Mouse (Mus musculus) megakaryocyte, adult 5-6 weeks (primary cell): ENCODE data around the gene Pdia6. TPM values are rescaled to one million over a fixed set of nuclear protein-coding genes. Genes with fewer than 3 reads are reported as not detected.

Source experiments
- ATAC-seq: 2 replicates; pipeline ENCODE4 v1.8.0; 2016; ENCODE audit warnings: mild to moderate bottlenecking, inconsistent platforms; ENCODE audit not compliant: poor library complexity, severe bottlenecking
- total RNA-seq, 2 experiments: library from RNA; stranded (forward) in 1 of 2; stranded (reverse) in 1 of 2; fragments of 153-499, 151-499 nt in 1 of 2; fragments of 221-1000, 200-1000 nt in 1 of 2; gene quantifications; 2 replicates each; pipeline versions ENCODE4 v1.2.3 to v1.2.4; 2015 to 2017

Pdia6 gene
- 124 and 125 TPM in 2 replicates for total RNA-seq (2015)
- 208 and 212 TPM in 2 replicates for total RNA-seq (2017)

- ATAC-seq: peak; percentile 99
Observed at GRCm38 (mm10) chr12:17265971-17266672, at the start of gene Pdia6. Pdia6 (plus strand) TSS chr12:17266545.

- no peak for ATAC-seq
Observed at GRCm38 (mm10) chr12:17218390-17218789, 48.0 kb upstream of the Pdia6 start.

- no peak for ATAC-seq
Observed at GRCm38 (mm10) chr12:17219107-17219506, 47.2 kb upstream of the Pdia6 start.

- no peak for ATAC-seq
Observed at GRCm38 (mm10) chr12:17220631-17221030, 45.7 kb upstream of the Pdia6 start.

- no peak for ATAC-seq
Observed at GRCm38 (mm10) chr12:17221891-17222428, 44.4 kb upstream of the Pdia6 start.

GRCm38 (mm10) chr12:17223050-17223449 is 43.3 kb upstream of the Pdia6 start:
- no peak for ATAC-seq

- ATAC-seq: no peak
Observed at GRCm38 (mm10) chr12:17225012-17225411, 41.3 kb upstream of the Pdia6 start.

- no peak for ATAC-seq
Observed at GRCm38 (mm10) chr12:17227903-17228302, 38.4 kb upstream of the Pdia6 start.

- no peak for ATAC-seq
Observed at GRCm38 (mm10) chr12:17230581-17230980, 35.8 kb upstream of the Pdia6 start.

GRCm38 (mm10) chr12:17231513-17231912 is 34.8 kb upstream of the Pdia6 start:
- ATAC-seq: no peak

GRCm38 (mm10) chr12:17235535-17236313 is 30.6 kb upstream of the Pdia6 start:
- no peak for ATAC-seq

GRCm38 (mm10) chr12:17238588-17239427 is 27.5 kb upstream of the Pdia6 start:
- no peak for ATAC-seq

GRCm38 (mm10) chr12:17239428-17239688 is 27.0 kb upstream of the Pdia6 start:
- no peak for ATAC-seq

- ATAC-seq: no peak
Observed at GRCm38 (mm10) chr12:17241016-17241415, 25.3 kb upstream of the Pdia6 start.

- no peak for ATAC-seq
Observed at GRCm38 (mm10) chr12:17241614-17242013, 24.7 kb upstream of the Pdia6 start.

- no peak for ATAC-seq
Observed at GRCm38 (mm10) chr12:17242041-17242440, 24.3 kb upstream of the Pdia6 start.

GRCm38 (mm10) chr12:17250962-17251361 is 15.4 kb upstream of the Pdia6 start:
- no peak for ATAC-seq

GRCm38 (mm10) chr12:17253069-17253468 is 13.3 kb upstream of the Pdia6 start:
- peak; percentile 88 for ATAC-seq

- ATAC-seq: no peak
Observed at GRCm38 (mm10) chr12:17255602-17256001, 10.7 kb upstream of the Pdia6 start.

GRCm38 (mm10) chr12:17256905-17257304 is 9.4 kb upstream of the Pdia6 start:
- ATAC-seq: peak; percentile 78

GRCm38 (mm10) chr12:17258431-17258830 is 7.9 kb upstream of the Pdia6 start:
- ATAC-seq: no peak
